Mouse (Mus musculus) hindbrain, embryonic 10.5 days (tissue): Measurements from ENCODE around the gene Tcte1. TPM values are rescaled to one million over a fixed set of nuclear protein-coding genes. Genes with fewer than 3 reads are reported as not detected.
A peak's percentile ranks its signal among the peaks of the same experiment; 100 is the strongest.

Source experiments
- DNase-seq: peaks from one replicate; pipeline ENCODE4 v3.0.0-alpha.2; 2017; ENCODE audit warnings: low spot score
- H3K27ac ChIP-seq: fragments of 300-500 bp; sonication (generic); 2 replicates; pipeline ENCODE4 v1.5.1; 2016; ENCODE audit warnings: mild to moderate bottlenecking, moderate library complexity
- H3K27me3 ChIP-seq: fragments of 300-500 bp; sonication (generic); 2 replicates; pipeline ENCODE4 v1.6.1; 2016; ENCODE audit warnings: mild to moderate bottlenecking; ENCODE audit not compliant: poor library complexity, insufficient read depth, severe bottlenecking
- H3K36me3 ChIP-seq: fragments of 300-500 bp; sonication (generic); 2 replicates; pipeline ENCODE4 v1.6.1; 2016; ENCODE audit warnings: mild to moderate bottlenecking, moderate library complexity
- H3K4me1 ChIP-seq: fragments of 300-500 bp; sonication (generic); replicated peaks from 2 replicates; pipeline ENCODE4 v1.6.1; 2016; ENCODE audit warnings: mild to moderate bottlenecking
- H3K4me3 ChIP-seq: fragments of 300-500 bp; sonication (generic); 2 replicates; pipeline ENCODE4 v1.5.1; 2016; ENCODE audit warnings: mild to moderate bottlenecking, moderate library complexity
- H3K9me3 ChIP-seq: fragments of 300-500 bp; sonication (generic); 2 replicates; pipeline ENCODE4 v1.6.1; 2016; ENCODE audit warnings: mild to moderate bottlenecking, moderate library complexity
- WGBS: fragments of 180-500 bp; shearing (Covaris S2); methylation state at CpG from one replicate; pipeline ENCODE4 v1.1.7; 2016; 5-methylcytosine and 5-hydroxymethylcytosine counted together
- polyA plus RNA-seq: library from polyadenylated mRNA; unstranded; fragments of >200 nt; fragmentation: Nextera tagmentation; extraction: Ambion mirVana; gene quantifications from 2 replicates; pipeline ENCODE4 v1.2.1, GENCODE M21; 2016

Gene Tcte1
- polyA plus RNA-seq, 1 experiment from 2014 or later, result 3.8 TPM

DNA sequence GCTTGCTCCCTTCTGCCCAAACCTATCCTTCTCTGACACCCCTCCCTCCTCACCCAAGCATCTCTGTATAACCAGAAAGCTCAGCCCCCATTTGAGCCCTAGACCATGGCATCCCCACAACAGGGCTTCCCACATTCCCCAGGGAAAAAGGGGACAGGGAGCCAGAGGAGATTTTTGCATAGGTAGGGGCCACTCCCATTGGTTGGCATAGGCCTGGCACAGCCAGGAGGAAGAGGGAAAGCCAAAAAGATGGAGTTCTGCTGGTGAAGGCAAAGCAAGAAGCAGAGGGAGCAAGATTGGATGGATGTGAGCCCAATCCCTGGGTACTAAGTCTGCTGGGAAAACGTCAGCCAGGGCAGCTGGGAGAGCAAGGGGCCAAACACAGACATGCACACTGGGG lies 19.9 kb downstream of the Tcte1 start:
- 46% methylated on average over 1 of the region's 1 CpGs for WGBS
- DNase-seq, result no peak
- H3K9me3 ChIP-seq, result no peaks in the 10 kb centered on the region
- peaks cover 99% of the 10 kb centered on the region for H3K27me3 ChIP-seq
- no peak overlapping the region for H3K4me3 ChIP-seq
- peaks cover 41% of the 10 kb centered on the region for H3K4me1 ChIP-seq
- peaks cover 20% of the 10 kb centered on the region for H3K36me3 ChIP-seq
- no peak overlapping the region for H3K27ac ChIP-seq

DNA sequence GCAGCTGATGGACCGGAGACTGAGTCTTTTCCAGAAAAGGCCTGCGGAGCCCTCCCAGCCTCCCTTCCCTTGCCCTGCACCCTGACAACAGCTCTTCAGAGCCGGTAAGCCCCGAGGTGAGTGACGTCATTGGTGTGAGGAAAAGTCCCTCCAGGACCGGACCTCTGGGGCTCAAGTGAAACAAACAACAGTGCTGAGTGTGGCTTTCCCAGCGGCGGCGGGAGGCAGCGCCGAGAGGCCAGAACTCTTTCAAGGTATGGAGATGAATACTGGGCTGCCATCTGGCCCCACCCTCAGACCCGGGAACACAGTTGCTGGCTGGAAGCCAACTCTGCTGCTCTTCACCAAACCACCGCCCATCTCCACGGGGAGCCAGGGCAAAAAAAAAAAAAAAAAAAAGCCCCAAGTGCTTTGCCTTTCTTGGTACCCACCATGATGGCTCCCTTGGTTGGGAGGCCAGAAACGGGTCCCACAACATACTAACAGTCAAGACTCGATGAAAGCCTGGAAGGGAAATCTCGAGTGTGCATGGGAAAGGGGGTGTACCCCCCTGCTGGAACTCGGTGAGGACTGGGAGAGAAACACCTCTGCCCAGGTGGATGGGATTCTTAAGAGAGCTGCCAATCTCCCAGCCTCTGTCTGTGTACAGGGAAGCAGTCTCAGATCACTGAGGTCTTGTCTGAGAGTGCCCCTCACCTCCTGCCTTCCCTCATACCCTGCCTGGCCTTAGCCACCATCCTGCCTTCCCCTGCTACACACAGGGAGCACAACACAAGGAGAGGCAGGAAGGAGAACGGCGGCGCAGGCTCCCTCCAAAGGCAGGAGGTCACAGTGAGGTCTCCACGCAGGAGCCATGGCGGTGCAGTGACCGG lies 21.0 kb downstream of the Tcte1 start:
- H3K27me3 ChIP-seq, result peaks cover 97% of the 10 kb centered on the region
- H3K27ac ChIP-seq, result peak overlapping the region; percentile 50; the same call in 1 of the 2 replicates
- DNase-seq, result peak; percentile 28
- WGBS, result 3% methylated on average over 24 of the region's 24 CpGs
- peaks cover 52% of the 10 kb centered on the region for H3K4me1 ChIP-seq
- H3K36me3 ChIP-seq, result peaks cover 20% of the 10 kb centered on the region
- no peaks in the 10 kb centered on the region for H3K9me3 ChIP-seq
- peak overlapping the region; percentile 44 for H3K4me3 ChIP-seq

DNA sequence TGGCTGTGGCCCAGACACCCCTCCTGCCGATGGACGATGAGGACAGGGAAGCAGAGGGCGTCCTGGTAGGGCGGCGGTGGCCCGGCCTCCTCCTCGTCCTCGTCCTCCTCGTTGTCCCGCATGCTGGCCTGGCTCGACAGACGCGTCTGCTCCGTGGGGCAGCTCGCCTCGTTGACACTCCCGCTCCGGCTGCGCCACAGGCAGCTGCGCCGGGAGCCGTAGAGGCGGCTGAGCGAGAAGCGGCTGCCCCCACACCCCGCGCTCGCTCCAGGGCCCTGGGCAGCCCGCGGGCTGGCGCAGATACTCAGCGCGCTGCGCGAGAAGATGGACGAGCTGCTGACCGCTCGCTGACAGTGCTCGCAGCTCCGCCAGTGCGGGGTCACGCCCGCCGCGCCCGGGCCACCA lies 21.6 kb downstream of the Tcte1 start:
- Histone ChIP-seq H3K36me3 (peaks cover 20% of the 10 kb centered on the region), H3K4me3 (peak overlapping the region; percentile 44), H3K27ac (peak overlapping the region; percentile 50; the same call in 1 of the 2 replicates), H3K9me3 (no peaks in the 10 kb centered on the region), H3K4me1 (peaks cover 58% of the 10 kb centered on the region), H3K27me3 (peaks cover 91% of the 10 kb centered on the region)
- WGBS, result 2% methylated on average over 46 of the region's 46 CpGs
- DNase-seq, result peak; percentile 49

DNA sequence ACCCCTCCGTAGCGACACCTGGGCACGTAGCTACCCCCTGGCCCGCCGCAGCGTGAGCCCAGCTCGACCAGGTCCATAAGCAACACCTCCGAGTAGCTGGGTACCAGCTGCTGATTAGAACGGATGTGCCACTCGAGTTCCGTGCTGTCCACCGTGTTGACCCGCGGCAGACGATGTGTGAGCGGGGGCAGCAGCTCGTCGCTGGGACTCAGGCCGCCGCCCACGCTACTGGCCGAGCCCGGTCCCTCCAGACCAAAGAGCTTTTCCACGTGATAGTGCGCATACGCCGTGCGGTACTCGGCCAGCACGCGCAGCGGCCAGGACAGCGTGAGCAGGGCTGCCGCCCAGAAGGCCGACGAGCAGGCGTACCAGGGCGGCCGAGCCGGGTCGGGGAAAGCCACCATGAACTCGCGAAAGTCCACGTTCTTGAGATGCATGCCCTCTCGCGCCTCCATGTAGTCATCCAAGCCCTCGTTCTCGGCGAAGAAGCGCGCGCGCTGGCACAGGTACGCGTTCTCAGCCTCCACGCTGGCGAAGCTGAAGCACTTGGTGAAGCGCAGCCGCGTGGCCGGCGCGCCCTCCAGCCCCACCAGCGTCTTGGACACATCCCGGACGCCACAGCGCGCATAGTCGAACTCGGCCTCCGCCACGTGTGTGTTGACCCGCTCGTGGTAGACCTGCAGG lies 22.2 kb downstream of the Tcte1 start:
- DNase-seq, result peak; percentile 42
- Histone ChIP-seq H3K4me3 (peak overlapping the region; percentile 44), H3K27me3 (peaks cover 88% of the 10 kb centered on the region), H3K27ac (peak overlapping the region; percentile 50; the same call in 1 of the 2 replicates), H3K36me3 (peaks cover 20% of the 10 kb centered on the region), H3K4me1 (peaks cover 63% of the 10 kb centered on the region), H3K9me3 (no peaks in the 10 kb centered on the region)
- WGBS, result 4% methylated on average over 74 of the region's 74 CpGs

DNA sequence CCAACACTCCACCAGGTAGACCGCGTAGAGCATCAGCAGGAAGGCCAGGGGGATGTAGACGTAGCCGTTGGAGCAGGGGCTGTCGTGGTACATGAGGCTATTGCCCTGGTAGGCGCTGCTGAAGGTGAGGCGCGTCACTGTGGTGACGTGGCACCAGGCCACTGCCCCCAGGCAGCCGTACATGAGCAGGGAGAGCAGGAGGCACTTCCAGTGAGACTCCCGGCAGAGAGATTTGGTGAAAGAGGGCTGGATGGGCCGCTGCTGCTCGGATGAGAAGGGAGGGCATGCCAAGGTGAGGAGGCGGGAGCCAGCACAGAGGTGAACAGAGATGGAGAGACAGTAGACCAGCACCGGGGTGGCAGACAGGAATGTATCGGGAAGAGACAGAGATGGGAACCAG lies 23.7 kb downstream of the Tcte1 start:
- H3K27me3 ChIP-seq, result peaks cover 83% of the 10 kb centered on the region
- peaks cover 77% of the 10 kb centered on the region for H3K4me1 ChIP-seq
- no peak for DNase-seq
- no peaks in the 10 kb centered on the region for H3K9me3 ChIP-seq
- peak overlapping the region; percentile 7; the same call in 1 of the 2 replicates for H3K4me3 ChIP-seq
- 65% methylated on average over 16 of the region's 16 CpGs for WGBS
- H3K36me3 ChIP-seq, result peaks cover 20% of the 10 kb centered on the region
- H3K27ac ChIP-seq, result no peak overlapping the region

DNA sequence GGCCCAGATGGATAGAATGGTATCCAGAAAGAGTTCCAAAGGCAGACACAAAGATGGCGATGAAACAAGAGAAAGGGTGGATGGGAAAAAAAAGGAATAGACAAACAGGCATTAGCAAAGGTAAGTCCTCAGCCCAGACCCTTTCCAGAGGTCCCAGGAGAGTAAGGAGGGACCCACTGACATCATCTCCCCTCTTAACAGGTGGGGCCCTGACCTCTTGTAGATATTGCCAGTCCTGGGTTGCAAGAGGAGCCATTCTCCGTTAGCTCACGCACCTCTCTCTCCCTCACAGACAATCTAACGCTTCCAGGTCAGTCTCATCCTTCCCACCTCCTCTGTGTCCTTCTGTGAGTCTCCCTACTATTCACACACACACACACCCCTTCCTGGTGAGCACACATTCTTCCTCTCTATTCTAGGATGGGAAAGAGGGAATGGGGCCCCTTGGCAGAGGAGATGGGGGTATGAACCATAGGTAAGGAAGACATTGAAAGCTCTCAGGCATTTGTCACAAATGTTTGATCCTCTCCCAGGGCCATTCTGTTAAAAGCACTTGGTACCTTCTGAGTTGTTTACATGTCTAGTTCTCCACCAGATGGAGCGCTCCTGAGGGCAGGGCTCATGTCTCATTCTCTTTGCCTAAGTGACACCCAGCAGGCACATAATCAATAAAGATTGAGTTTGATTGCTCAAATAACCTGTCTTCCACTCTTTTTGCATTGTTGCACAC lies 24.4 kb downstream of the Tcte1 start:
- Histone ChIP-seq H3K27me3 (peaks cover 76% of the 10 kb centered on the region), H3K36me3 (peaks cover 20% of the 10 kb centered on the region), H3K9me3 (no peaks in the 10 kb centered on the region), H3K27ac (no peak overlapping the region), H3K4me1 (peaks cover 79% of the 10 kb centered on the region), H3K4me3 (peak overlapping the region; percentile 97; the same call in 1 of the 2 replicates)
- DNase-seq, result no peak
- 80% methylated on average over 5 of the region's 5 CpGs for WGBS

DNA sequence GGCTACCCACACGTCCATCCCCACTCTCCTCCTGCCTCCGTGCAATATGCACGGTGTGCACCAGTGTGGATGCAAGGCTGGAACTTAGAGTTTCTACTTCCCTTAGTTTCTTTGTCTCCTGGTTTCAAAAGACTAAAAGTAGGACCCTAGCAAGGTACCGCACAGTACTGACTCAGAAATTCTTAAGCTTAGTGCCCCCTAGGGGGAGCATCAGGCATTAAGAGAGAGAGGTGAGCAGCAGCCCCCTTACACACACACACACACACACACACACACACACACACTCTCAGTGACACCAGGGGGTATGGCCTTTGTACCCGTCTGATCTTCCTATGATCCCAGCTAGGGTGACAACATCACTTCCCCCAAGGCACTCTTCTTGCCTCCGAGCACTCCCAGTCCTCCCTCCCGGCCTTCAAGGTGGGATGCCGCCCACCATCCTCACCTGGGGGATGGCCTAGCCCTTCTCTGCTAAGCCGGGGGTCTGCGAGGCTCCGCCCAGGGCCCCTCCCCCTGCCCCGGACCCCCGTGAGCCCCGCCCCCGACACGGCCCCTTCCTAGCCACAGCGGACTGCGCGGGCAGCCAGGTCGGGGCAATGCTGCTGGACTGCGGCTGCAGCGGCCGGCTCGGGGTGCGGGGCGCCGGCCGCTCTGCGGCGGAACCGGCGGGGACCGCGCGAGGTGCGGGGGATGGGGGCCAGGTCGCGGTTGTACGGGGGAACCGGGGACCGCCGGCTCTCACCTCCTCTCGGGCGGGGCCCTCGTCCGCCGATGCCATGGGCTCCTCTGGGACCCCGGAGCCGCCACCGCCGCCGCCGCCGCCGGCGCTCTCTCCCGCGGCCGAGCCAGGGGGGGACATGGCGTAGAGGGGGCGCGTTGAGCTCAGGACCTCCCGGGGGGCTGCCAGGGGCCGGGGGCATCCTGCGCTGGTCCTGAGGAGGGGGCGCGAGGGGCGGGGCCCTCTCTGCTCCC lies 25.6 kb downstream of the Tcte1 start:
- peak overlapping the region; percentile 99 for H3K27ac ChIP-seq
- H3K4me1 ChIP-seq, result peaks cover 73% of the 10 kb centered on the region
- 2% methylated on average over 68 of the region's 68 CpGs for WGBS
- peaks cover 74% of the 10 kb centered on the region for H3K27me3 ChIP-seq
- peak overlapping the region; percentile 97 for H3K4me3 ChIP-seq
- H3K9me3 ChIP-seq, result no peaks in the 10 kb centered on the region
- DNase-seq, result peak; percentile 75
- peaks cover 20% of the 10 kb centered on the region for H3K36me3 ChIP-seq

DNA sequence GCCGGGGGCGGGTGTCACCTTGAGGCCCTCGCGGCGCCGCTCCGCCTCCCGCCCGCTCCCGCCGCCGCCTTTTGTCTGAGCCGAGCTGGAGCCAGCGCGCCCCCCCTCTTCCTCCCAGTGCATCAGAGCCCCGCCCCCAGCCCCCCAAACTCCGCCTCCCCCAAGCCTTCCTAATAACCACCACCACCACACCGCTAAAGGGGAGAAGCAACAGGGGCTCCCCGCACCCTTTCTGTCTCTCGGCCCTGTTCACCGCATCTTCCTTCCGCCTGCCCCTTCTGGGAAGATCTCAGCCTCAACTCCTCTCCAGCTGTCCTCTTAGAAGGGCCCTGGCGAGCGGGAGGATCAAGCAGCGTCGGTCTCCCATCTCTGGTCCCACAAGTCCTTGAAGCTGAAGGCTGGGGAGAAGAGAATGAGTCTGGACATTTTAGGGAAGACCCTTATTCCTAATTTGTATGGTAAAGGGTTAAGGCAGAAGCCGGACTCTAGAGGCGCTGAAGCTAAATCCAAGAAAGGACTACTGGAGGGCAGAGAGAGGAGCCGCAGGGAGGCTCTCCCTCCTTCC lies 26.5 kb downstream of the Tcte1 start, which contains the start of gene Tmem151b:
TSS of gene Tmem151b (minus strand) at position 61 of the 565 bp plus-strand sequence.
- peak; percentile 78 for DNase-seq
- Histone ChIP-seq H3K36me3 (peaks cover 17% of the 10 kb centered on the region), H3K27me3 (peaks cover 67% of the 10 kb centered on the region), H3K4me3 (peak within 1 kb of the TSS; percentile 97), H3K9me3 (no peaks in the 10 kb centered on the region), H3K4me1 (peaks cover 64% of the 10 kb centered on the region), H3K27ac (peak within 1 kb of the TSS; percentile 99)
- WGBS, result under 1% methylated on average over 18 of the region's 29 CpGs

DNA sequence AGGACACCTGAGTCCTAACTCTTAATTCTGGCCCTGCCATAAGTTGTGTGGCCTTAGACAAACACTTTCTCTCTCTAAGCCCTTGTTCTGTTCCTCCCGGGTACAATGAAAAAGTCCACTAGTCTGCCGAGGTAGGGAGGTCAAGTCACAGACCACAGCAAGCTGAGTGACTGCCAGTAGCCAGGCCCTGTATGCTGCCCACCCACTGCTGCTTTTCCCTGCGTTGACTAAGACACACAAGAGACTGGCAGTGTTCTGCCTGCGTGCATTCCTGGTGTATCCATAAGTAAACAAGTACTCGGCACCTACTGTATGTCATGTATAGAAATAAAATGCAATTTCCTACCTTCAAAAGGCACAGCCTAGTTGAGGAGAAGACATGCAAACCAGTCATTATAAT lies 27.0 kb downstream of the Tcte1 start:
- no peak for DNase-seq
- WGBS, result 29% methylated on average over 5 of the region's 5 CpGs
- Histone ChIP-seq H3K27ac (peak overlapping the region; percentile 99), H3K36me3 (peaks cover 12% of the 10 kb centered on the region), H3K27me3 (peaks cover 61% of the 10 kb centered on the region), H3K4me1 (peaks cover 63% of the 10 kb centered on the region), H3K4me3 (peak overlapping the region; percentile 97), H3K9me3 (no peaks in the 10 kb centered on the region)

DNA sequence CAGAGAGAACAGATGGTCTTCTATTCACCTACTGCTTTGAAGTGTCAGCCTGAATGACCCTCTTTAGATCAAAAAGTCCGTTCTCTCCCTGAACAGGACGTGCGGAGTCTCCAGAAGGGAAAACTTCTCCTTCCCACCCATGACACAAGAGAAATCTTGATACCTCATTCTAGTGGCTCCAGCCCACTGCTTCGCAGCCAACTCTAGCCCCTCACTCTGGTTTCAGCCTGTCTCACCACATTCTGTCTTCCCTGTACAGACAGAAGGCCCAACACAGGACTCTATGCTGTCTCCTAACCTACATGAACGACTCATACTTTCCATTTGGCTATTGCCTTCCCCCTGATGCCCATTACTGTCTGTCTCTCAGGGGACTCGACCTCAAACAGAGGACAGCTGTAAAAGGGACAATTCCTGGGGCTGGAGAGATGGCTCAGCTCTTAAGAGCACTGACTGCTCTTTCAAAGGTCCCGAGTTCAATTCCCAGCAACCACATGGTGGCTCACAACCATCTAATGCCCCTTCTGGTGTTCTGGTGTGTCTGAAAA lies 28.1 kb downstream of the Tcte1 start:
- H3K4me1 ChIP-seq, result peaks cover 64% of the 10 kb centered on the region
- H3K9me3 ChIP-seq, result no peaks in the 10 kb centered on the region
- 0 out of 2 replicates have a peak overlapping the region, but pooled peaks have one; percentile 50 for H3K27ac ChIP-seq
- H3K36me3 ChIP-seq, result peaks cover 7% of the 10 kb centered on the region
- WGBS, result 56% methylated on average over 7 of the region's 7 CpGs
- DNase-seq, result no peak
- H3K27me3 ChIP-seq, result peaks cover 55% of the 10 kb centered on the region
- H3K4me3 ChIP-seq, result no peak overlapping the region

DNA sequence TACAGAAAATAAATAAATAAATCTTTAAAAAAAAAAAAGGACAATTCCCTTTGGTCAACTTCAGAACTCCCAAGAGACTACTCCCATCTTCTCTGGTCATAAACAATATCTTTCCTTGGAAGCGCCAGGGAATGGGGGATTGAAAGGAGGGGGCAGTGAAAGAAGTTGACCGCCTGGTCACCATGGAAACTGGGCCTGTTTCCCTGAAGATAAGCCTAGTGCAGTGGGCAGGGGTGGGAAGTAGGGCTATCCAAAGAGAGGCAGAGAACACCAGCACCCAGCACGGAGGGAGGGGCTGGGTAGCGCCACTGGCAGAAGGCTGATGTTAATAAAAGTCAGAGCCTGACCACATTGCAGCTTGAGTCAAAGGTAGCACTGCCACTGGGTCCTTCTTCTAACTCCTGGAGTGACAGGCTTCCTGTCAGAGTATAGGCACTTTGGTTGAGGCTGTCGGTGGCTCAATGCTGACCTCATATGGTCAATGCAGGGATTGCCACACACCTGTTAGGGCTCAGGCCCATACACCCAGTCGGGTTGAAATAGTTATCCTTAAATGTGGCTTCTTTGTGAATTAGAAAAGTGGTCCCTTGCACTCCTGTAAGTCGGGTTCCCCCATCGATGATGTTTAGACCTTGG lies 28.7 kb downstream of the Tcte1 start:
- DNase-seq, result peak; percentile 80
- Histone ChIP-seq H3K9me3 (no peaks in the 10 kb centered on the region), H3K27me3 (peaks cover 55% of the 10 kb centered on the region), H3K36me3 (peaks cover 1% of the 10 kb centered on the region; the same call in 1 of the 2 replicates), H3K4me1 (peaks cover 68% of the 10 kb centered on the region), H3K4me3 (peak overlapping the region; percentile 7; the same call in 1 of the 2 replicates), H3K27ac (no peak overlapping the region)
- 6% methylated on average over 8 of the region's 8 CpGs for WGBS
